Mouse (Mus musculus) layer of hippocampus, postnatal 14 days (tissue): ENCODE results near the gene Tcerg1l. TPM values are rescaled to one million over a fixed set of nuclear protein-coding genes. Genes with fewer than 3 reads are reported as not detected.
A peak's percentile ranks its signal among the peaks of the same experiment; 100 is the strongest.

Experiments
- DNase-seq, 2 experiments: peaks; one replicate each; pipeline ENCODE4 v3.0.0; 2021 to 2022; ENCODE audit warnings: low spot score in 2 of 2, mixed read lengths in 1 of 2
- long read RNA-seq, 2 experiments: library from polyadenylated mRNA; stranded (forward); transcript quantifications; one replicate each; pipeline ENCODE4 v2.0.0; 2021
- total RNA-seq, 2 experiments: library from RNA; stranded (reverse); gene quantifications; 2 replicates each; pipeline ENCODE4 v1.2.3; 2021

The Tcerg1l gene
- 10 to 100 TPM; 13.6 to 15.3 TPM for total RNA-seq
- long read RNA-seq, experiment 1, transcript Tcerg1l-201 (12 exons, 2,565 nt) = major isoform, 13 of 22 reads
- long read RNA-seq, experiment 1, partial matches to known transcripts = 4 of 22 reads
- long read RNA-seq, experiment 1, other reads (novel, unspliced or antisense) = 4 of 22 reads
- long read RNA-seq, experiment 2, transcript Tcerg1l-201 (12 exons, 2,565 nt) = major isoform, 8 of 10 reads
- long read RNA-seq, experiment 2, partial matches to known transcripts = 2 of 10 reads
- long read RNA-seq, experiment 2, other reads (novel, unspliced or antisense) = 0 of 10 reads

GRCm38 (mm10) chr7:138397485-138398181 is at the start of gene Tcerg1l:
Gene Tcerg1l, minus strand, starts transcription at chr7:138397730.
- DNase-seq = peak; percentile 22 to 26

DNA sequence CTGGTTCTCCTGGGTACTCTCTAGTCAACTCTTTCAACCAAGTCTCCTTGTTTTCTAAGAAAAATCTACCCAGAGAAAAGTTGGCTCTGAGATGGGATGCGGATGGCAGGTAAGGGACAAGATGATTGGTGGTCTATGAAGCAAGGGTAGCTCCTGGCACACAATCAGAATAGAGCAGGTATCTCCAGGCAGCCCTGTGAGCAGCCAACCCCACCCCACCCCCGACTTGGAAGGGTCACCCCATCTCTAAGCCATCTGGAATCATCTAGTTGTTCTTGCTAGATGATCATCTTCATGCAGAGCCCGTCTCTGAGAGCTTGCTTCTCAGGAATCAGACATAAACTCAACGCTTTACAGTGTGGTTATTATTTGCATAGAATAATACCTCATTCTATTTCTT is 44.6 kb upstream of the Tcerg1l start:
- no peak for DNase-seq

DNA sequence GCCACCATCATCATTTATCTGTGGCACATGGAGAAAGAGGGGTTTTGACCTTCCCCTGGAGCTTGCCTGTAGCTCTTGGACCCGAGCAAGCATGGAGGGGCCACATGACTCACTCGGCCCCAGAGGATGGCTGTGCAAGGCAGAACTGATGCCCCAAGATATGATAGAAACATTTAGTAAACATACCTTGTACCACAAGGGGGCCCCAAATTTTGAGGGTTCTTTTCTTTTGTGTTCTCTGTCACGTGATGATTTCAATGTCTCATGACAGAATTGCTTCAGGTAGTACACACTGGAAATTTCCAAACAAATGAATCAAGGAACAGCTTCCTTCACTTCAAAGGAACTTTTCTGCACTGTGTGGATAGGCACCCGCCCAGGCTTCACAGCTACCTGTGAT is 35.0 kb upstream of the Tcerg1l start:
- DNase-seq = no peak

- DNase-seq = no peak
These were observed 33.9 kb upstream of the Tcerg1l start for GRCm38 (mm10) chr7:138431456-138431855.

- no peak for DNase-seq
These were observed 32.4 kb upstream of the Tcerg1l start for GRCm38 (mm10) chr7:138429916-138430315.

GRCm38 (mm10) chr7:138428826-138429225 is 31.3 kb upstream of the Tcerg1l start:
- DNase-seq = peak in 1 of 2 experiments; percentile 16

DNA sequence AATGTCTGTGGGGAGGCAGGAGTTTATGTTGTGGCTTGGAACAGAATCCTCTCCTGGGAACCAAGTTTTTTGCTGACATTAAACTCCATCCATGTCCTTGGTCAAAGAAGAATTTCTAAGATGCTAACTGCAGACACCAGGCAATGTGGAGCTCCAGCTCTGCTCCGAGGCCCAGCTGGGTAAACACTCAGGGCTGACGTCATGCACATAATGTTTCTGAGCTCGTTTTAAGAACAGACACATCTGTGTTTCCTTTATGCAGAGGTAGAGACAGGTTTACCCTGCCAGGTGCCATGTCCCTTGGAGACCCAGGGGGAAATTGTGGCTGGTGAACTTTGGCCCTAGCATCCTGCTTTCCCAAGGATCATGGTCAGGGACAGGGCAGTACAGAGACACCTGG is 29.9 kb upstream of the Tcerg1l start:
- no peak for DNase-seq

GRCm38 (mm10) chr7:138413496-138413895 is 16.0 kb upstream of the Tcerg1l start:
- no peak for DNase-seq

- DNase-seq = no peak
These were observed 4.1 kb upstream of the Tcerg1l start for GRCm38 (mm10) chr7:138401641-138402040.

- DNase-seq = no peak
These were observed 3.2 kb upstream of the Tcerg1l start for GRCm38 (mm10) chr7:138400506-138401272.

DNA sequence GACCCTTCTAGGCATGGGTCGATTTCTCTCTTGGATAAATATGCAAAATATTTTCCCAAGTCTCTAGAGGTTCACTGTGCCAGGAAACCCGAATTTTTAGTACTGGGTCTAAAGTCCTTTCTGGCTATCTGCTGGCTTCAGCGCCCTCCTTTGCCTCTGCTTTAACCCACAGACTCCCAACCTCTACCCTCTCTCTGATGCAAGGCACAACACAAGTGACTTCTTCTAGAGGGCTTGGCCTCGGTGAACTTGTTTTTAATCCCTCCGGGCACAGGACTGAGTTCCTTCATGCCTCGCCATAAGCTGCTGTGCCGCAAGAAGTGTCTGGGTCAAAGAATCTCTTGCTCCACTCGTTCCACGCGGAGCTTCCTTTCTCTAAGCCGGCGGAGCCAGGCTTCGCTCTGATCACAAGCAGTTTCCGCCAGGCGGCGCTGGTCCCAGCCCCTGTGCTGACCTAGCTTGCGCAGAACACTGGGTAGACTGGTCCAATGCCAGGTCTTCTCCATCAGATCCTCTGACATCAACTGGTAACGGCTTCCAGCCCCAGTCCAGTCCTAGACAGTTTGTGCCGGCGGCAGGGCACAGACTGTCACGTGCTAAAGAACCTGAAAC is 758 bp upstream of the Tcerg1l start:
- DNase-seq = peak; percentile 79 to 80

DNA sequence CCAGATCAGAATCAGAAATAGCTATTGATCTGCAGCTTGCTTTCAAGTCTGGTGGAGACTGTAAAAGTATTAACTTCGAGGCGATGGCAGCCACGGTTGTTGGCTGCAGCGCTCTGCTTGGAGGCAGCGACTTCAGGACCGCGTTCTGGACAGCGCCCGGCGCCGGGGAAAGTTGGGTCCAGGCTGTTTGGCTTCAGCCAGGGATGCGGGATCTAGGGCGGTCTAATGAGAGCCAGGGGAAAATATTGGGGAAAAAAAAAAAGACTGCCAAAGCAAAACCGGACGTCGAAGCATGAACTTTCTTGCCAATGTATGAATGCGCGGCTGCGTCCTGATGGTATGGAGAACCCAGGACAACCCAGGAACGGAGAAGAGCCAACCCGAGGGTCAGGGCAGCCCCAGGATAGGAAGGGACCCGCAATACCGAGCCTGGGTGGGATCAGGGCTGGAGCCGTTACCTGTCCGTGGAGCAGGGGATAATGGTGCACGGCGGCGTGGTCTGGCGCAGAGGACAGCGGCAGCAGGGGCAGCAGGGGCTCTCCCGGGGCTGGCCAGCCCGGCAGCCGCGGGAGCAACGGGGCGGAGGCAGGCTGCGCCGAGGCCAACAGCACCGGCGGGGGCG is 556 bp downstream of the Tcerg1l start:
- peak in 1 of 2 experiments; percentile 23 for DNase-seq

DNA sequence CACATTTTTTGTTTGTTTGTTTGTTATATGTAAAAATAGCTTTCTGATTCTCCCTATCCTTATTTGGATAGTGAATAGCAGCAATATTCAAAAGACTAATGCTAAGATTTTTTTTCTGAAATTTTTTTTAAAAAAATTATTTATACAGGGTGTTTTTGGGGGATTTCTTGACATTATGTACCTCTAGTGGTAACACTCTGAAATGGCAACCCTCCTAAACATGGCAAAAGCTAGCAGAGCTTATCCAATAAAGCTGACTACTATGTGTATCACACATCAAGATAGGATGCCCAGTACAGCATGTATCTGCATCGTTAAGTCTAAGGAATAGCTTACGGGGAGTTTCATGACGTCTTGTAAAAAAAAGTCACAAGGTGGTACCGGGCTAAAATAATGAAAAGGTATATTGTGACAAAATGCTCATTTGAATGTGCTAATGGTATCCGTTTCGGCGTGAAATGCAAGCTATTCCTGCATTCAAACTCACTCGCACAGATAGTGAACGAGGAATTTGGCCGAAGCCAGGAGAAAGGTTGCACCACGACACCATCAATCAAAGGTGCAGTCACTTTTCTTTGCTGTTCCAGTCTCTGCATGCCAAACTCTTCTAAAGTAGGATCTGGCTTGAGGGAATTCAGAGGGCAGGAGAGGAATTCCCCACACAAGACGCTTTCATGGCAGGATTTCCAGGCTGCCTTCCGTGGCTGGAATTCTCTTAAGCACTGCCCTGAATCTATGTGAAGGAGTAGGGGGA is 1.2 kb downstream of the Tcerg1l start:
- peak in 1 of 2 experiments; percentile 9 for DNase-seq

DNA sequence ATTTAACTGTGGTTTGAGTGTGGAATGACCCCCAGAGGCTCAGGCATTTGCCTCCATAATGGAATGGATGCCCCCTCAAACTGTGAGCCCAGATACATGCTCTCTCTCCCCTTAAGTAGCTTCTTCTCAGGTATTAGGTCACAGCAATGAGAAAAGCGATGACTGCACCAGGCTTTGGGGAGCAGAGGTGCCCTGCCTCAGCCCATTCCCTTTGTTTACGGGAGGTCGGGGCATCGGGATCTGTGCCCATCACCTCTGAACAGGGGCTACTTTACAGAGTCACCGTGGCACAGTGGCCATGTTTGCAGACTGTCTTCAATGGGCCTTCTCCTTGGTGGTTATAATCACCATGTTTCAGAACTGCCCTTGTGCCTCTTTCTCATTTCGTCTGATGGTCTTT is 7.6 kb downstream of the Tcerg1l start:
- no peak for DNase-seq

GRCm38 (mm10) chr7:138389071-138389470 is 8.5 kb downstream of the Tcerg1l start:
- no peak for DNase-seq

- DNase-seq = no peak
These were observed 18.3 kb downstream of the Tcerg1l start for GRCm38 (mm10) chr7:138379221-138379620.

DNA sequence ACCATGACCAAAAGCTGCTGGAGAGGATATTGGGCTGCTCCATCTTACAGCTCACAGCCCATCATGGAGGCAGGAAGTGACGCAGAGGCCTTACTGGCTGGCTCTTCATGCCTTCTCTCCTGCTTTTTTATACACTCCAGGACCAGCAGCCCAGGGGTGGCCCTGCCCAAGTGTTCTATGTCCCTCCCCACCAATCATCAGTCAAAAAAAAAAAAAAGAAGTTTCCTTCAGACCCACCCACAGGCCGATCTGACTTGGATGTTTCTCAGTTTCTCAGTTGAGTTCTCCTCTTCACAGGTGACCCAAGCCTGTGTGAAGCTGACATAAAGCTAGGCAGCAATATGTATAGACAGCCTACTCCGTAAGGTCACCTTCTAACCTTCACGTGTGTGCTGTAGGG is 19.0 kb downstream of the Tcerg1l start:
- DNase-seq = no peak

GRCm38 (mm10) chr7:138375573-138375972 is 22.0 kb downstream of the Tcerg1l start:
- DNase-seq = no peak

GRCm38 (mm10) chr7:138374376-138374775 is 23.2 kb downstream of the Tcerg1l start:
- DNase-seq = no peak

DNA sequence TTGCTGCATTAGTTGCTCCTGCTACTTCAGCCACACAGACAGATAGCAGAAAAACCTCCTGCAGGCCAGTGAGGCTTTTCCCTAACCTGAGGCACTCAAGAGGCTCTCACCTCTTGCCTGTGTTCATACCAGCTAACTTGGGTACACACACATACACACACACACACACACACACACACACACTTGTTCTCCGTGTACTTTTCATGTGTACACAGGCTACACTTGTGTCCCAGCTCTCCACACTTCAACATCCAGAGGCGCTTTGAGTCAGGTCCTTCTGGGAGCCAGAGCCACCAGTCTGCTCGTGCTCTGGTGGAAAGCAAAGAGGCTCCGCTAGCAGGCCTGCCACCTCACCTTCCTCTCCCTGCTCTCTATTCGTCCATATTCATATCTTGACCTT is 24.0 kb downstream of the Tcerg1l start:
- DNase-seq = no peak
